Mouse (Mus musculus) cerebellum, postnatal 10 days (tissue): ENCODE results near the gene Traf7.
A peak's percentile ranks its signal among the peaks of the same experiment; 100 is the strongest.

ENCODE experiments used
- DNase-seq, 2 experiments: peaks; one replicate each; pipeline ENCODE4 v3.0.0; 2021; ENCODE audit warnings: mixed read lengths in 2 of 2

Gene Traf7

GRCm38 (mm10) chr17:24476022-24476776 lies 51.5 kb downstream of the Traf7 start:
- DNase-seq, result no peak

DNA sequence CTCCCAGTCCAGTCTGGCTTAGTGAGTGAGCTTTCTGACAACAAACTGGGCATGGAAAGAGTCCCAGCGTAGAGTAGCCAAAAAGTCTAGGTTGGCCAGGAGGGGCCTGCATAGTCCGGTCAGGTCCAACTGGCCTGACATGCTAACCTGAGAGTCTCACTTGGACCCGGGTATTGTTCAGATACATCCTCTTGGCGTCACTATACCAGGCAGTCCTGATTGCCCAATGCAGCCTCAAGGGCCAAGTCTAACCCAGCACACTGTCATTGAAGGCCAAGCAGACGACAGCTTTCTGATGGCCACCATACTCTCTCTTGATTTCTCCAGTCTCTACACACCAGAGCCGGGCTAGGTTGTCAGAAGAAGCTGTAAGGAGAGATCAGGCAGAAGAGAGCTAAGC lies 52.2 kb downstream of the Traf7 start:
- DNase-seq, result no peak

GRCm38 (mm10) chr17:24474557-24474956 lies 53.2 kb downstream of the Traf7 start:
- DNase-seq, result peak in 1 of 2 experiments; percentile 52

DNA sequence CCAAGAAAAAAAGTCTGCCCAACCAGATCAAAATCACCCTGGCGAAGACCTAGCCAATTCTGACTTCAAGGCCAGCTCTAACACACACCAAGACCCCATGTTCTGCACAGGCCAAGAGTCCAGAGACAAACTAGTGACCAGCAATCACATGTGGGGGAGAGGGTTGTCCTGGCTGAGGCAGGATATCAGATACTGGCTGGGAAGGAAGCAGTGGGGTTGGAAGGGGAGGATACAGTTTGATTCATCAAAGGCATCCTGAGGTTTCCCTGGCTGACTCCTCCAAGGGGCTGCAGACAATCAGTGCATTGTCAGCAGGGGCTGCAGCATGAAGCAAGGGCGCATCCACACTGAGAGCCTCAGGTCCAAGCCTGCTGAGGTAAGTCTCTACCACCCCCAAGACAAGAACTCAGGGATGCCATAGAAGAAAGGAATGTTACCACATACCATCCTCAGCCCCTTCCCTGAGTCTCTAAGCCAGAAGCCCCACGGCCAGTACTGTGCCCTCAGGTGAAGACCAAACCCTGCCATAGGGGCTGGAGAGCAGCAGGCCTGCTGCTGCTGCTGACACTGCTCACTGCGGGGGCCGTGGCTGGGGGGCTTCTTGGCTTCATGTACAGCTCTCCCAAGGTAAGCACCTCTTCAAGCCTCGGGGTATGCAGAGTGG lies 54.0 kb downstream of the Traf7 start, which contains the start of gene Bricd5:
Gene Bricd5, plus strand, starts transcription at position 273 of the 664 bp plus-strand sequence.
- no peak for DNase-seq

DNA sequence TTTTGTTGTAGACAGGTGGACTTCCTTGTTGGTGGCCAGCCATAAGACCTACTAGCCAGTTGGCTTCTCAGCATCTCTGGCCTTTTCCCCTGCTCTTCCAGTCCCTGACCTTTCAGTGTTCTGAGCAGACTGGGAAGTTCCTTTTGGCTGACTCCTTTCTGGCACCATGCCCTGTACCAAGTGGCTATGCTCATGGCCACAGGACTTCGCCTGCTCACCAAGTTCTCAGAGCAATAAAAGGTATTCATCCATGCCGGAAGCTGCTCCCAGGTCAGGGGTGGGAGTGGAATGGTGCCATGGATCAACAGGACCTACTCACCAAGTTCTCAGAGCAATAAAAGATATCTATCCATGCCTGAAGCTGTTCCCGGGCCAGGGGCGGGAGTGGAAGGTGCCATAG lies 55.2 kb downstream of the Traf7 start:
- peak; percentile 77 to 81 for DNase-seq

DNA sequence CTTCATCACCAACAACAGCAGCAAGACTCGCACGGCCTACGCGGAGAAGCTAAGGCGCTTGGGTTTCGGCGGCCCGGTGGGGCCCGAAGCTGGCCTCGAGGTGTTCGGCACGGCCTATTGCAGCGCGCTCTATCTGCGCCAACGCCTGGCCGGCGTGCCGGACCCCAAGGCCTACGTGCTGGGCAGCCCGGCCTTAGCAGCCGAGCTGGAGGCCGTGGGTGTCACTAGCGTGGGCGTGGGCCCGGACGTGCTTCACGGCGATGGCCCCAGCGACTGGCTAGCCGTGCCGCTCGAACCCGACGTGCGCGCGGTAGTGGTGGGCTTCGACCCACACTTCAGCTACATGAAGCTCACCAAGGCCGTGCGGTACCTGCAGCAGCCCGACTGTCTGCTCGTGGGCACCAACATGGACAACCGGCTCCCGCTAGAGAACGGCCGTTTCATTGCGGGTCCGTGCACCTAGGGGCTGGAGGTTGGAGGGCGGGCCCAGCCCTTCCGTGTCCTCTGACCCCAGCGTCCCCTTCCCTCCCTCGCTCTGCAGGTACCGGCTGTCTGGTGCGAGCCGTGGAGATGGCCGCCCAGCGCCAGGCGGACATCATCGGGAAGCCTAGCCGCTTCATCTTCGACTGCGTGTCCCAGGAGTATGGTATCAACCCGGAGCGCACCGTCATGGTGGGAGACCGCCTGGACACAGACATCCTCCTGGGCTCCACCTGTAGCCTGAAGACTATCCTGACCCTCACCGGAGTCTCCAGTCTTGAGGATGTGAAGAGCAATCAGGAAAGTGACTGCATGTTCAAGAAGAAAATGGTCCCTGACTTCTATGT lies 56.8 kb downstream of the Traf7 start:
- peak in 1 of 2 experiments; percentile 58 for DNase-seq

DNA sequence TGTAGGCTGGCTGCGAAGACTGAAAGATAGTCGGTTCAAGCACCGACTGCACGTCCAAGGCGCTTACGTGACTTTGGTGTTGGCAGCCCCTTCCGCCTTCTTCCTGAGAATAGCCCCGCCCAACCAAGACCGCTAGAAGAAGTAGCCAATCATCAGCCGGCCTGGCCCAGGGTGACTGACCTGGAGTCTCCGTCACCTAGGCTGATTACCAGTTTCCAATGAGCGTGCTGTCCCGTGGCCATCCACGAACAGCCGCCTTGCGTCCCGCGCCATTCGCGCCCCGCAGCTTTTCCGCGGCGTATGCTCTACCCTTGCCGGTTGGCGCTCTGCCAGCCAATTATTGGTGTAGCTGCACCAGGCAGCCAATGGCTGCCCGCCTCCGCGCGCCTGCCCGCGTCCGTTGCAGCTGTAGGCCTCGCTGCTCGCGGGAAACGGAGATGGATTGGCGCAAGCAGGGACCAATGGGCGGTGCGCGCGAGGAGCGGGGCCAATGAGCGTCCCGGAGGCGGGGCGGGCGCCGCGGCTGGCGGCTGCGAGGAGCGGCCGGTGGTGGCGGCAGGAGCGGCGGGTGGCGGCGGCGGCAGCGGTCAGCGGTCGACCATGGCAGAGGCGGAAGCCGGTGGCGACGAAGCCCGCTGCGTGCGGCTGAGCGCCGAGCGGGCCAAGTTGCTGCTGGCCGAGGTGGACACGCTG lies 57.7 kb downstream of the Traf7 start, which contains the start of the genes E4f1 and Pgp:
Gene E4f1, minus strand, starts transcription at position 404 of the 693 bp plus-strand sequence.
Gene Pgp, plus strand, starts transcription at position 483 of the 693 bp plus-strand sequence.
- DNase-seq, result peak; percentile 100

DNA sequence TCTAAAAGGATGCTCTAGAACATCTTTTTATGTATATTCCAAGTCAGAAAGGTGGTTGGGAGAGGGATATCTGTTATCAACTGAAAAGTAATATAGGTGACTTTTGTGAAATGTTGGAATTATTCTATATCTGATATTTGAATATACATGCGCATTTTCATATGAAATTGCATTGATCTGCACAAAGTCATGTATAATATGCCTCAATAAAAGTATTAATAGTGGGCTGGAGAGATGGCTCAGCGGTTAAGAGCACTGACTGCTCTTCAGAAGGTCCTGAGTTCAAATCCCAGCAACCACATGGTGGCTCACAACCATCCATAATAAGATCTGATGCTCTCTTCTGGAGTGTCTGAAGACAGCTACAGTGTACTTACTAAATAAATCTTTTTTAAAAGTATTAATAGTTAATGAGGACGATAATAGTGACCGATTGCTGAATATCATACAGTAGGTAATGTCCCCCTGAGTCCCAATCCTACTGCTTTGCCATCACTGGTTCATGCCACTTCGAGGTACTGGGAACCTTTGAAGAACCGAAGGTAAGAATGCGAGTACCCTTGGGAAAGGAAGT lies 58.3 kb downstream of the Traf7 start:
- no peak for DNase-seq

- no peak for DNase-seq
These were observed 59.0 kb downstream of the Traf7 start for GRCm38 (mm10) chr17:24468636-24469246.

DNA sequence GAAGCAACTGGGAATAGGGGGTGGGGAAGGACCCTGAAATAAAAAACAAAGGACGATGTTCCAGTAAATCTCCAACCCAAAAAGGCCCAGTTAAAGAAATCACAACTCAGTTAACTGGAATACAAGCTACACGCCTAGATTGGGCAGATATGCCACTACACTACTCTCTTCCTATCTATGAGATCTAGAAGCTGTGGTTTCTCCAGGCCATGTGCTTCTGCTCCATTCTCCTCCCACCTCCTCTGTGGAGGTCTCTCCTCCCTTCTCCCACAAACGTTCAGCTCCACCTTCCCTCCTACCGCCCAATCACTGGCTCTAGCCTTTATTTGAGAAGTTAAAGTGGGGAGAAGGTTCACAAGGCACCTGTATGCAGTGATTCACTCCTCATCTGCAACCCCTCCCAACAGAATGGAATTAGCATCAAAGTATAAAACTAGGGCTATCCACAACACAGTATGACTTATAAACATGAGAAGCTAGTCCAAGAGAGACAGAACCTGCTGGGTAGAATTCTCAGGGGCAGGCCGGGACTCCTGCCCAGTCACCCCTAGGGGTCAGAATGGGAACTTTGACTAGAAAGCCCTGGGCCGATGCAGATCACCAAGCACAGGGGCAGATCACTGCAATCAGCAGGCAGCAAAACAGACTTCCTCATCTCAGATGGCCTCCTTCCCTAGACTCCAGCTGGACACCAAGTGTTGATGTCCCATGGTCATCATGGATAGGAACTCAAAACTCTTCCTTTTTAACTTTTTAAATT lies 64.2 kb downstream of the Traf7 start:
- no peak for DNase-seq

GRCm38 (mm10) chr17:24462932-24463331 lies 64.8 kb downstream of the Traf7 start:
- DNase-seq, result no peak

DNA sequence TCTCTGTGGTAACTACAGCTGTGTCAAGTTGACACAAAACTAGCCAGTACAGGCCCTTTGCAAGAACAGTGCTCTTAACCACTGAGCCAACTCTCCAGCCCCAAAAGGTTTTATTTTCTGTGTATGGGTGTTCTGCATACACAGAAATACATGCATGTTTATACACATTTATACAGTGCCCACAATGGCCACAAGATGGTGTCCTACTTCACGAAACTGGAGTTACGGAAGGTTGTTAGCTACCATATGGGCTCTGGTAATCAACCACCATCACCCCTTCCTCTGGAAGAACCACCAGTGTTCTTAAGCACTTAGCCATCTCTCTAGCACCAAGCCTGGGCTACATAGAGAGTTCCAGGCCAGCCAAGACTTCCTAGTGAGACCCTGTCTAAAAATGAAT lies 66.2 kb downstream of the Traf7 start:
- peak; percentile 56 to 59 for DNase-seq
